Mouse (Mus musculus): ENCODE data around the gene Gm20894.
"Not testable (repeated sequence)": the region's sequence is repeated elsewhere in the genome, so short reads cannot be mapped to it uniquely, and the experiment has no call there.

Gene Gm20894

GRCm38 (mm10) chrY:28271412-28271811 lies at the start of gene Gm20894:
Gm20894 (minus strand) TSS chrY:28271512.
- not testable (repeated sequence) for DNase-seq (ENCODE audit: low read depth)

Measured in fibroblast of lung, adult 2 months (primary cell).